Mouse (Mus musculus) heart, postnatal 10 days (tissue): ENCODE data around the gene Gopc. TPM values are rescaled to one million over a fixed set of nuclear protein-coding genes. Genes with fewer than 3 reads are reported as not detected.

Experiments used
- DNase-seq, 2 experiments: peaks; one replicate each; pipeline ENCODE4 v3.0.0; 2021
- intact Hi-C: fragments of 180-260 bp; cut with DNase I; formaldehyde crosslinking; loops from one replicate; pipeline ENCODE4 v1.15.1; 2025
- total RNA-seq, 2 experiments: library from RNA; stranded (reverse); gene quantifications; 2 replicates each; pipeline ENCODE4 v1.2.3; 2021

Gene Gopc
- total RNA-seq, result 10 to 100 TPM; 20.9 to 21.4 TPM

GRCm38 (mm10) chr10:52381845-52382591 lies at the start of gene Gopc:
TSS of gene Gopc (minus strand) at chr10:52382124.
- peak; percentile 98 for DNase-seq
- intact Hi-C loops, result loop anchor here (2.0 kb wide), 1 partner anchor 149 kb away; the partner anchor contains the start of gene Dcbld1

- intact Hi-C loops, result no loop called here
- no peak for DNase-seq
Measured at GRCm38 (mm10) chr10:52430953-52431352, 49.0 kb upstream of the Gopc start.

- DNase-seq, result no peak
- intact Hi-C loops, result no loop called here
Measured at GRCm38 (mm10) chr10:52427634-52428415, 45.9 kb upstream of the Gopc start.

DNA sequence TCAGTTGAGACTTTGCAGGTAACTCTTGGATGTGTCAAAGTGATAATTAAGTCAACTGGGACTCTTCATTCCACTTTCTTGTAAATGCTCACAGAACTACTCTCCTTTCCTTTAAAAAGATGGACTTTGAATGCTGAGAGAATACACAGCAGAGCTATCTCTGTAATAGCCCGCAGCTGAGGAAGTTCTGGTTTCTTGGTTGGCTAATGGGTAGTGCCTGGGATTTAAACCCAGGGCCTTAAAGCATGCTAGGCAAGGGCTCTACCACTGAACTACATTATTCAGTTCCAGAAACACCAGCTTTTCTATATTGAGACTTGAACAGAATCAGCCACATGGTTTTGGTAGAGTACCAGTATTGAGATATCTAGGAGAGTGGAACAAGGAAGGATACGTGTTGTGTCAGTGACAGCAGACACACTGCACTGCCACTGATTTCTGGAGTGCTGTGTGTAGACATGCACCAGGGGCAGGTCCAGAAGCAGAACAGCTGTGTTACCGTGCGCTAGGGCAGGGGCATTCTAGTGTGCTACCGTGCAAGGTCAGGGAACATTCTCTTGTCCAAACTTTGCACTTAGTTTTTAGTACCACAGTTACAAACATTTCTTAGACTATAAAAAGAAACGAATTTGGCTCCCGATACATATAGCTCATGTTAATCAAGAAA lies 44.5 kb upstream of the Gopc start:
- no peak for DNase-seq
- intact Hi-C loops, result no loop called here

GRCm38 (mm10) chr10:52423097-52423496 lies 41.2 kb upstream of the Gopc start:
- peak in 1 of 2 experiments; percentile 17 for DNase-seq

DNA sequence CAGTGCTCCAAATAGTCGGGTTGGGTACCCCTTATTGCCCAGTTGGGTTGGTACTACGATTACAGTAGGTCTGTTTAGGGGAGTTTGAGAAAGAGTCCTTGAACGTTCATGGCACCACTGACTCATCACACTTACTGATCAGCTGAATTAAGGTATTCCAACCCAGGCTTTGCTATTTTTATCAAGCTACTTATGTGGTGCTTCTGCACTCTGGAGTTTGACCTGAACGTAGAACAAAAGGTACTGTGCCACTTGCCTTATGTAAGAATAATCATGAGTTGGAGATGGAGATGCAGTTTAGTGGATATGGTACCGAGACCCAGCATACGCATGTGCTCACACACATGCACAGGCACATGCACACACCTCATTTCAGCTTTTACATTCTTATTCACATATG lies 39.8 kb upstream of the Gopc start:
- intact Hi-C loops, result no loop called here
- DNase-seq, result no peak

More at GRCm38 (mm10) chr10:52423097-52423496, 41.2 kb upstream of the Gopc start:
- intact Hi-C loops, result no loop called here

DNA sequence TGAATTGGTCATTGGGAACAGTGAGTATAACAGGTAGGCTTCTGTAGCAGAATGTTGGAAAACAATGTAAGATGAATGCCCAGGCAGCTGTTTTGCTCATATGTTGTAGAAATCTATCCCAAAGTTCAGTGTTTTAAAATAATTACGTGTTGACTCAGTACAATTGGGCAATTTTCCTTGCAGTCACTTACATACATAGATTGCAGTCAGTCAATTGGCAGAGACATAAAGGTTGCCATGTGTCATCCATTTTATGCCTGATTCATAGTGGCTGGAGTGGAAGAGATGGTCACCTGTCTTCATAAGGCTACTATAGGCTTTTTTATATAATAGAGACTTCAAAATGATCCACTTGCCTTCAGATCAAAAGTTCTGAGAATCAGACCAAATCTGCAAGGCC lies 38.6 kb upstream of the Gopc start:
- no peak for DNase-seq
- intact Hi-C loops, result no loop called here

- intact Hi-C loops, result loop anchor here (10.0 kb wide), 1 partner anchor 275 kb away; the partner anchor contains the start of gene Slc35f1
- DNase-seq, result peak; percentile 7 to 16
Measured at GRCm38 (mm10) chr10:52419402-52419801, 37.5 kb upstream of the Gopc start.

GRCm38 (mm10) chr10:52418931-52419330 lies 37.0 kb upstream of the Gopc start:
- DNase-seq, result no peak
- intact Hi-C loops, result loop anchor here (10.0 kb wide), 1 partner anchor 276 kb away; the partner anchor contains the start of gene Slc35f1

DNA sequence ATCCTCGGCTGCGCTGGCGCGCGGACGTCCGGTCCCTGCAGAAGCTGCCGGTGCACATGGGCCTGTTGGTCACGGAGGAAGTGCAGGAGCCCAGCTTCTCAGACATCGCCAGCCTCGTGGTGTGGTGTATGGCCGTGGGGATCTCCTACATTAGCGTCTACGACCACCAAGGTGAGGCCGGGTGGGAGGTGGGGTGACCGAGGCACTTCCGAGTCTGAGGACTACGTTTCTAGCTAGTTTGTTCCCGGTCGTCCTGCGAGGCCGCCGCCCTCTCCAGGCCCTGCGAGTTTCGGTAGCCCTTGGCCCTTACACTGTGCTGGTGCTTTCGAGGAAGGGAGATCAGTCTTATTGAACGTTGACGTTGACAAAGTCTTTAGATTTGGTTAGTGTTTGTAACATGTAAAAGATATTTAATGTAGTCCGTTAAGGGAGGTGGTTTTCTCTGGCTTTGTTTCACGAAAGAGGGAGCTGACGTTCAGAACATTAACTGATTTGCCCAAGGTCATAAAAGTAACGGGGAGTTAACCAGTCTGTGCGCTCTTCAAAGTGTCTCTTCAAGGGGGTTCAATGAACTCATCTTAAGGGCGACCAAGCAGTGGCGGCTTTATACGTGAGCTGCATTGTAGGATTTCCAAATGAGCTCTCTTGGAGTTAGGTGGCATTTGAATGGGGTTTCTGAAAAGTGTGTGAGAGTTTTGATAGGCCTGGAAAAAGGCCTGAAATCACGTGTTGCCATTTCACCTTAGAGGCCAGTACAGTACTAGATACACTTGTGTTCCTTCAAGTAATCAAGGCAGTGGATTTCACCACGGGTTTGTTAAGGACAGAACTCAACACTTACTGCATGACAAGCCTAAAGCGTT lies 36.3 kb upstream of the Gopc start:
- DNase-seq, result peak; percentile 33 to 35
- intact Hi-C loops, result loop anchor here (2.0 to 10.0 kb wide), 3 partner anchors 33 to 277 kb away; partner anchors contain the start of gene Slc35f1

DNA sequence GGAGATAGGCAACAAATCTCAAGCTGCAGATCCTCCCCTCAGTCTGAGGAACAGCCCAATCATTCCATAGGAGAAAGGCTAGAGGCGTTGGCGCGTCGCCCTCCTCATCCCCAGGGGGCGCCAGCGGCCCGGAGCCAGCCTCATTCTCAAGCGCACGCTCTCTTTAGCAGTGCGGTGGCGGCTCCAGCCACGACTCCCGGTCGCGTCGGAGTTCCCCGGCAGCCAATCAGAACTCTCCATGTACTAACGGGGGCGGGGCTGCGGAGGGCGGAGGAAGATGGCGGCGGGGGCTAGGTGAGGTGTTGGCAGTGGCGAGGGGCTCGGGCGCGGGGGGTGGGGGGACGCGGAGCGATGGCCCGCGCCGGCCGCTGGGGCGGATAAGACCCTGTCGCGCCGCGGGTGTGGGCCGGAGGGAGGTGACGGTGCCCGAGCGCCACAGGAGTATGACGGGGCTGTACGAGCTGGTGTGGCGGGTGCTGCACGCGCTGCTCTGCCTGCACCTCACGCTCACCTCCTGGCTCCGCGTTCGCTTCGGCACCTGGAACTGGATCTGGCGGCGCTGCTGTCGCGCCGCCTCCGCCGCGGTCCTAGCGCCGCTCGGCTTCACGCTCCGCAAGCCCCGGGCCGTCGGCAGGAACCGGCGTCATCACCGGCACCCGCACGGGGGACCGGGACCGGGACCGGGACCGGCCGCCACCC lies 35.5 kb upstream of the Gopc start, which contains the start of gene Nus1:
TSS of gene Nus1 (plus strand) at position 249 of the 699 bp plus-strand sequence.
- intact Hi-C loops, result loop anchor here (2.0 to 10.0 kb wide), 3 partner anchors 33 to 277 kb away; partner anchors contain the start of gene Slc35f1
- peak; percentile 98 for DNase-seq

GRCm38 (mm10) chr10:52416458-52416857 lies 34.5 kb upstream of the Gopc start:
- intact Hi-C loops, result loop anchor here (2.0 to 10.0 kb wide), 3 partner anchors 32 to 278 kb away; partner anchors contain the start of gene Slc35f1

DNA sequence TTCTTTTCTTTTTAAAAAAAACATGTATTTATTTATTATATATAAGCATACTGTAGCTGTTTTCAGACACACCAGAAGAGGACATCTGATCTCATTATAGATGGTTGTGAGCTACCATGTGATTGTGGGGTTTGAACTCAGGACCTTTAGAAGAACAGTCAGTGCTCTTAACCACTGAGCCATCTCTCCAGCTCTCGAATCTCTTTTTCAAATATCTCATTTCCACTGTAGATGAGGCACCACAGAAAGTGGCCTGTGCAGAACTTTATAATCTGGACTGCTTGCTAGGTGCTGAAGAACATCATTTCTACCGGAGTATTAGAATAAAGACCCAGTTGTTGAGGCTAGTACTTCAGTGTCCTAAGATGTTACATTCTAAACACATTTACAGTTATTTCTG lies 33.1 kb upstream of the Gopc start:
- intact Hi-C loops, result loop anchor here (10.0 kb wide), 1 partner anchor 280 kb away; the partner anchor contains the start of gene Slc35f1
- DNase-seq, result no peak

More at GRCm38 (mm10) chr10:52416458-52416857, 34.5 kb upstream of the Gopc start:
- peak; percentile 18 to 23 for DNase-seq

DNA sequence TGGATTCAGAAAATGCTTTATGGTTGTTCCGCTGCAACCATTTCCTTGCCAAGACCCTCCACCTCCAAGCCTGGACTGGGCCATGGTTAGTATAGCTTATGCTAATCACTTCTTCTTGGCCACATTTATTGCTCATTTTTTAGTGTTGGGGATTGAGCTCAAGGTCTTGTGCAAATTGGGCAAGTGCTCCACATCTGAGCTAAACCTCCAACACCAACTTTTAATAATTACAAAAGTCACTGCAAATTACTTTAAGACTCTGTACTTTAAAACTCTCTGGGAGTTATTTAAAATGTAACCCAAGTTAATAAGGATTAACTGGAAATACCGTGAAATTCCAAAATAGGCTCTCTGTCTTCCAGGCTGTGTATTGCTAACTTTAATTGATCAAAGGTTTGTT lies 25.6 kb upstream of the Gopc start:
- intact Hi-C loops, result no loop called here

DNA sequence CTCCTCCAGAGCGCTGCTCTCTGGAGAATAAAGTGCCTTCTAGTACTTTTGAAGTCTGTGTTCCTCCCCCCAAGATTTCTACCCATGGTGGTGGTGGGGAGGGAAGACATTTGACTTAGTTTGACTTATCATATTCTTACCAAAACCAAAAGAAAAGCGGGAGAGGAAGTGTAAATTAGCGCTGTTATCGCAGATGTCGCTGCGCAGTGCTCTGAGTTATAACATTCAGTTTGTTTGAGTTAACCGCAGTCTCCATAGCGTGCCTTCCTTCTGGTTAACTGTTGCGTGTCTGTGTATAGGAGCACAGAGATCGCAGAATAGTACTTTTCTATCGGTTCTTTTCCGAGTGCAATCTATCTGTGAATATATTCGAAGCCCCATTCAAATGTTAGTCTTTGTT lies 23.2 kb upstream of the Gopc start:
- intact Hi-C loops, result no loop called here
- DNase-seq, result no peak

More for the DNA sequence above, 25.6 kb upstream of the Gopc start:
- DNase-seq, result no peak

GRCm38 (mm10) chr10:52399722-52400121 lies 17.8 kb upstream of the Gopc start:
- intact Hi-C loops, result no loop called here
- no peak for DNase-seq

DNA sequence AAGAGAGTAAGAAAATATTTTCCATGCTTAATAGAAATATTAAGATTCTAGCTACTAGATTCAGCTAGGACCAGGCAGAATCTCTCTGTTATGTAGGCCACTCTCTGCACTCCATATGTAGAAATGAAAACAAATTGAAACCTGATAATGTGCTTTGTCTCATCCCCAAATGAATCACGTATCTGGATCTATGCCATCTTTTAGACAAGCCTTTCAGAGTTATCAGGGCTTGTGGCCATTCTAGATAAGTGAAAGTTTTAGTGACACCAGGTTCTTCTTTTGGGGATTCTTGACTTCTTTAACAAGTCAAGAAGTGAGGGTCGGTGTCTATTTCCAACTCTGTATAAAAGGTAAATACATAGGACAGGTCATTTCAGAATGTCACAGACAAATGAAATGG lies 16.8 kb upstream of the Gopc start:
- intact Hi-C loops, result no loop called here
- no peak for DNase-seq

DNA sequence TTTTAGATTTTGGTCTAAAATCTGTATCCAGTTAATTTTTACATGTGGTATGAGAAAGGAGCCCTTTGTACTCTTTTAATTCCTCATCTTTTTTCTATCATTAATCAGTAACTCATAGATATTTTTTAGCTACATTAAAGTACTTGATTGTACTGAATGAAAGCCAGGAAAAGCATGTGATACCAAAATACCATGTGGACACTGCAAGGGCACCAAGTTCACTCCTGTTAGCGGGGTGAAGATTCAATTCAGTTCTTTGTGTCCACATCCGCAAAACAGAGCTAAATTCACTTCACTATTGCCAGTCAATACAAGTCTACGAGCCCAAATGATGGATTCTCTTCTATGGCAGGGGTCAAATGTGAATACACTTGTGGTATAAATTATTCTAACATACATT lies 14.7 kb upstream of the Gopc start:
- no peak for DNase-seq
- intact Hi-C loops, result no loop called here

DNA sequence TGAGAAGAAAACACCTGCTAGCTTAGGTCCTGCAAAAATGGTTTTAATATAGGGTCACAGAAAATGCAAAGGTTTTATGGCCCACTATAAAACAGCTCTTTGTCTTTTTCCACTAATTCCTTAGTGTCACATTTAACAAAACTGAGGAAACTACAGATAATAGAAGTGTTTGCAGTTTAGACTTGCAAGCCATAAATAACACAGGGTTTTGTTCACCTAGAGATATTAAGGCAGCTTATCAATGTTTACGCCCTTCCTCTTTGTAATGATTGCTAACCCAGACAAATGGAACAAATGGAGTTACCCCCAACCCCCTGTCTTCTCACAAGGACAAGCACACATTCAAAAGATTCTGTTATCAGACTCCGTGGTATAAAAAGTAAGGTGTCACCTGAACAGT lies 9.3 kb upstream of the Gopc start:
- intact Hi-C loops, result loop anchor here (5.0 kb wide), 1 partner anchor 599 kb away; no protein-coding TSS in a partner anchor
- DNase-seq, result no peak
